Mouse (Mus musculus) stomach, postnatal 0 days (tissue): ENCODE measurements around the gene Oas2.

Source experiments
- CTCF ChIP-seq: IDR thresholded peaks from 2 replicates; pipeline ENCODE4 v1.5.1; 2016; ENCODE audit warnings: antibody characterized with exemption, low read depth, mild to moderate bottlenecking, moderate library complexity
- EP300 ChIP-seq: optimal IDR thresholded peaks from 2 replicates; pipeline ENCODE3; 2016; ENCODE audit warnings: antibody characterized with exemption

DNA sequence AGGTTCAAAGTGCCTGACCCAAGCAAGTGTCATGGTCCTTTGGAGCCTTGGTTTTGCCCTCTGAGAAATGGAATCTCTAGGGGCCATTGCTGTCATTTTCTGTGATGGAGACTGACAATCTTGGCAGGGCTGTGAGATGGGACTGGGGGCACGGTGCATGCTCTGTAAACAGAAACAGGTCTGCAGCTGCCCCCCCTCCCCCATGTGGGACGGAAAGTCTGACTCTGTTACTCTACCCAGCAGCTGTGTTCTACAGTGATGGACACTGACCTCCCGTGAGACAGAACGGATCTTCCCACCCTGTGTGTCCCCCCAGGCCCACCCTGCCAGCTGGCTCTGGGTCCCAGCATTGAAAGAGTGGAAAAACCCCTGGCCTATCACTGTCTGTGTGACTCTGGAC is 59.2 kb downstream of the Oas2 start:
- TF ChIP-seq CTCF (no peak), EP300 (no peak)
